Mouse (Mus musculus) limb, embryonic 12.5 days (tissue): ENCODE results near the gene Ascc1. TPM values are rescaled to one million over a fixed set of nuclear protein-coding genes. Genes with fewer than 3 reads are reported as not detected.
A peak's percentile ranks its signal among the peaks of the same experiment; 100 is the strongest.

ENCODE experiments used
- ATAC-seq: fragments of 200-750 bp; cut with Nextera tagmentation; 2 replicates; pipeline ENCODE4 v1.8.0; 2017; ENCODE audit warnings: low read depth, moderate TSS enrichment; ENCODE audit not compliant: insufficient number of reproducible peaks, insufficient read depth, low FRiP score, low TSS enrichment
- H3K27ac ChIP-seq: fragments of 300-500 bp; sonication (generic); 2 replicates; pipeline ENCODE4 v1.5.1; 2016; ENCODE audit warnings: mild to moderate bottlenecking, moderate library complexity
- H3K27me3 ChIP-seq: fragments of 300-500 bp; sonication (generic); 2 replicates; pipeline ENCODE4 v1.6.1; 2016; ENCODE audit warnings: mild to moderate bottlenecking, moderate library complexity
- H3K36me3 ChIP-seq: fragments of 300-500 bp; sonication (generic); 2 replicates; pipeline ENCODE4 v1.6.1; 2016; ENCODE audit warnings: mild to moderate bottlenecking, moderate library complexity
- H3K4me1 ChIP-seq: fragments of 300-500 bp; sonication (generic); replicated peaks from 2 replicates; pipeline ENCODE4 v1.6.1; 2016
- H3K4me2 ChIP-seq: fragments of 300-500 bp; sonication (generic); 2 replicates; pipeline ENCODE4 v1.6.1; 2016; ENCODE audit warnings: mild to moderate bottlenecking, moderate library complexity
- H3K4me3 ChIP-seq: fragments of 300-500 bp; sonication (generic); replicated peaks from 2 replicates; pipeline ENCODE4 v1.5.1; 2016; ENCODE audit warnings: mild to moderate bottlenecking
- H3K9ac ChIP-seq: fragments of 300-500 bp; sonication (generic); replicated peaks from 2 replicates; pipeline ENCODE4 v1.6.1; 2016; ENCODE audit warnings: mild to moderate bottlenecking, moderate library complexity
- H3K9me3 ChIP-seq: fragments of 300-500 bp; sonication (generic); 2 replicates; pipeline ENCODE4 v1.6.1; 2016; ENCODE audit warnings: mild to moderate bottlenecking, moderate library complexity
- WGBS: fragments of 180-500 bp; shearing (Covaris S2); methylation state at CpG from one replicate; pipeline ENCODE4 v1.1.7; 2016; 5-methylcytosine and 5-hydroxymethylcytosine counted together
- polyA plus RNA-seq: library from polyadenylated mRNA; unstranded; fragments of >200 nt; fragmentation: Nextera tagmentation; extraction: Ambion mirVana; gene quantifications from 2 replicates; pipeline ENCODE4 v1.2.1, GENCODE M21; 2016

Ascc1 gene
- polyA plus RNA-seq, 1 experiment from 2014 or later, result 46.7 TPM

DNA sequence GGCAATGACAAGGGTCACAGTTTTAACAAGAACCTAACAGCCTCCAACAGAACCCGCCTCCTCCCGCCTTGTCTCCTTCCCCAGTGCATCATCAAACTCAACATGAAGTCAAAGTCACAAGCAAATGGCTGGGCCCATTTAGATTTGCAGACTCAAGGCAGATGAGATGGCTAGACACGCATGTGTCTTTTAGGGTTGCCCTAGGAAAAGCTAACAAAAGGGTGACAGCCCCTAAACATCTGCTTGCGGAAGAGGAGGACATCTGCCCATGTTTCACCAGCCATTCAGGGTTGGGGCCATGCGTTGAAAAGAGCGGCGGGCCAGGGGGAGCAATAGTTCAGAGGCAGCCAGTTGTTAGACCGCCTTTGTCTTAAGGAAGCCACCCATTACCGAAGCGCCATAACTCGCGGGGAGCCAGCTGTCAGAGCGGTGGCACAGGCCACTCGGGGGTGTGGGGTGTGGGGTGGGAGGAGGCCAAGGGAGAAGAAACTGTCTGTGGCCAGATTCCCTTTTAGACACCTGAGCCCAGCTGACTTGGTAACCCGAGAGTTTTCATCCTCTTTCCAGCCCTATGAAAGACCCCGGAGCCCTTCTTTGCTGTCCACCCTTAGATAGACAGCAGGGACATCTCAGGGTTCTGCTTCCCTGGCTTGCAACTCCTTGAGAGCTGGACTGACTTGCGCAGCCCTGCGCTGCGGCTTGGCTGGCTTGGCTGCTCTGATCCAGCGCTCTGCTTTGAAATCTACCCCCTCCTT, 103.0 kb downstream of the Ascc1 start:
- H3K4me1 ChIP-seq, result peaks cover 28% of the 10 kb centered on the region
- H3K36me3 ChIP-seq, result no peaks in the 10 kb centered on the region
- H3K27ac ChIP-seq, result no peak overlapping the region
- no peak overlapping the region for H3K9ac ChIP-seq
- no peak for ATAC-seq
- WGBS, result 11% methylated on average over 20 of the region's 20 CpGs
- peak overlapping the region; percentile 61 for H3K4me3 ChIP-seq
- H3K4me2 ChIP-seq, result peak overlapping the region; percentile 98
- peaks cover 68% of the 10 kb centered on the region for H3K27me3 ChIP-seq
- no peaks in the 10 kb centered on the region for H3K9me3 ChIP-seq

DNA sequence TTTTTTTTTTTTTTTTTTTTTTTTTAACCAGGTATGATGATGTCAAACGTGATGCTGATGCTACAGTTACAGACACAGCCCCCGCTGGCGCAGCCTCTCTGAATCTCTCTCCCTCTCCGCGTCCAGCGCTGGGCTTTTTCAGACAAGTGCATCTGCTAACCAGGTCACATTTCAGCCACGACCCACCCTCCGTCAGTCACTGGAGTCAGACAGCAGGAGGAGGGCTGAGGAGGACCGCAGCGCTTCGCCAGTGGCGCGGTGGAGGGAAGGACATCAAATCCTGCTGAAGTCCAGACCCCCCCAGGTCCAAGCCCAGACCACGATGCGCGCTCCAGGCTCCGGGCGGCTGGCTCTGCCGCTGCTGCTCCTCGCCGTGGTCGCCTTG, 103.5 kb downstream of the Ascc1 start, which contains the start of gene Spock2:
Spock2 (plus strand) TSS at position 74 of the 385 bp plus-strand sequence.
- no peak for ATAC-seq
- Histone ChIP-seq H3K4me3 (peak within 1 kb of the TSS; percentile 61), H3K4me2 (peak within 1 kb of the TSS; percentile 98), H3K27ac (no peak within 1 kb of the TSS), H3K27me3 (peaks cover 73% of the 10 kb centered on the region), H3K9me3 (no peaks in the 10 kb centered on the region), H3K9ac (peak within 1 kb of the TSS; percentile 64), H3K4me1 (peaks cover 28% of the 10 kb centered on the region), H3K36me3 (no peaks in the 10 kb centered on the region)
- WGBS, result under 1% methylated on average over 22 of the region's 22 CpGs

DNA sequence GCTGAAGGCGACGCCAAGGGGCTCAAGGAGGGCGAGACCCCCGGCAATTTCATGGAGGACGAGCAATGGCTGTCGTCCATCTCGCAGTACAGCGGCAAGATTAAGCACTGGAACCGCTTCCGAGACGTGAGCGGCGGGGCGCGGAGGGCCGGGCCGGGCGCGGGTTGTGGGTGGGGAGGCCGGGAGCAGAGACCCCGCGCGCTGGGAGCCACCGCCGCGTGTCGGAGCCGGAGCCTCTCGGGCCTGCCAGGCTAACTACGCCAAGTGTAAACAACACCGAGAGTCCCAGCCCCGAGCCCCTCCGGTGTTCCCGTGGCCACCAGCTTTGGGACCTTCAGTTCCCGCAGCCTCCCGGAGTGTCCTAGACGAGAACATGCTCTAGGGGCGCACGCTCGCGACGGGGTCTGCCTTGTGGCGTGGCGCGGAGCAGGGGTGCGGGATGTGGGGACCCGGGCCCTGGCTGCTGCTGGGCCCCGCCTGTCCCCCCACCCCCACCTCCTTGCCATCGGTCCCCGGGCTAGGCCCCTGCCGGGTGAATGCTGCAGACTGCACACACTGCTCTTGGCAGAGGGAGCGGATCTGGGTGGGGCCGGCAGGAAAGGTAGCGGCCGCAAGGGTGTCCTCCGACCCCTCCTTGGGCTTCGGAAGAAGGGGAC, 104.1 kb downstream of the Ascc1 start:
- H3K36me3 ChIP-seq, result no peaks in the 10 kb centered on the region
- peak overlapping the region; percentile 98 for H3K4me2 ChIP-seq
- peaks cover 78% of the 10 kb centered on the region for H3K27me3 ChIP-seq
- WGBS, result under 1% methylated on average over 57 of the region's 57 CpGs
- H3K9me3 ChIP-seq, result no peaks in the 10 kb centered on the region
- H3K9ac ChIP-seq, result peak overlapping the region; percentile 64
- H3K27ac ChIP-seq, result no peak overlapping the region
- H3K4me3 ChIP-seq, result peak overlapping the region; percentile 61
- peaks cover 28% of the 10 kb centered on the region for H3K4me1 ChIP-seq
- peak; percentile 56; the same call in 1 of the 2 replicates for ATAC-seq

DNA sequence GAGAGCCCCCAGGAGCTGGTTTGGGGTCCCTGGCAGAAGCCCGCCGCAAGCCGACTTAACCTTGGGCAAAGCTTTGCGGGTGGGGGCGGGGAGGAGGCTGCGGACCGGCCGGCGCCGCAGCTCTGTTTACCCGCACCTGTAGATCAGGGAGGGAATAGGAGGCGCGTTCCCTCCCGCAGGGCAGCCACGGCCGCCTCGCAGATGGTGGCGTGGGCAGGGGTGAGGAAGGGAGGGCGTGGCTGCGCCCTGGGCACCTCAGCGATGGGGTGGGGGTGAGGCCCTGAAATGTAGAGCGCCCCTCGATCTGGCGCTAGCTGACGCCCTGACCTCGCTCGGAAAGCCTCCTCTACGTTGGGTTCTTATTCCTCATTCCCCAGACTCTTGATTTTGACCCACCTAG, 104.8 kb downstream of the Ascc1 start:
- no peaks in the 10 kb centered on the region for H3K36me3 ChIP-seq
- peak overlapping the region; percentile 64 for H3K9ac ChIP-seq
- H3K4me3 ChIP-seq, result peak overlapping the region; percentile 61
- WGBS, result 1% methylated on average over 28 of the region's 28 CpGs
- H3K4me1 ChIP-seq, result peaks cover 28% of the 10 kb centered on the region
- ATAC-seq, result no peak
- H3K27ac ChIP-seq, result no peak overlapping the region
- peaks cover 80% of the 10 kb centered on the region for H3K27me3 ChIP-seq
- no peaks in the 10 kb centered on the region for H3K9me3 ChIP-seq
- H3K4me2 ChIP-seq, result peak overlapping the region; percentile 98

DNA sequence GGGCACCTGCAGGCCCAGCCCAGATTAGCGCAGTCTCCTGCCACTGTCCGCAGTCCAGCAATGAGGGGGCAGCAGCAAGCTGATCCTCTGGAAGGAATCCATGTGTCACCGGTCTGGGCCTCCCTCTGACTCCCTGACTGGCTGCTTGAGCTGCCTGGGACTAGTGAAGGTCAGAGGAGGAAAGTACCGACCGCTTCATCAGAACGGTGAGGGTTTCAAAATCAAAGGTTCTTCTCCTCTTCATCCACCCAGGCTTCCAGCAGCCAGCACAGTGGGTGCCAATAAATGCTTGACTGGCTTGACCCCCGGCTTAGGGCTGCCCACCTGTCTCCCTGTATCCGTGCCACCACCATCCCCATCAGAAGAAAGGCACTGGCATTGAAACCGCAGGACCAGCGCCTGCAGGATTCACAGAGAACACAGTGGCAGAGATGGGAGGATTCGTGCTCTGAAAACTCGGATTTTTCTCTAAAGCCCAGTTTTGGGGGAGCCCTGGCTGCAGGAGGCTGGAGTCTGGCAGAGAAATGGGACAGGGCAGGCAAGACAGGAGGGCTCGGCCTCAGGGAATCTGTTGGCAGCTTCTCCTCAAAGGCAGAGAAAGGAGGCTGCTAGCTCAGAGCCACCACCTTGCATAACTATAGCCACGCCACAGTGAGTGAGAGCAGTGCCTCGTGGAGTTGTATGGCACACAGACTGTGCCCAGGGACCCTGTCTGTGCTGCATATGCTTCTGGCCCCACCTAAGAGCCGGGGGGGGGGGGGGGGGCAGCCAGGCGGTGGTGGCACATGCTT, 105.9 kb downstream of the Ascc1 start:
- WGBS, result 48% methylated on average over 17 of the region's 17 CpGs
- Histone ChIP-seq H3K27ac (no peak overlapping the region), H3K4me1 (peaks cover 28% of the 10 kb centered on the region), H3K4me3 (no peak overlapping the region), H3K36me3 (no peaks in the 10 kb centered on the region), H3K4me2 (no peak overlapping the region), H3K9me3 (no peaks in the 10 kb centered on the region), H3K9ac (no peak overlapping the region), H3K27me3 (peaks cover 81% of the 10 kb centered on the region)
- no peak for ATAC-seq

DNA sequence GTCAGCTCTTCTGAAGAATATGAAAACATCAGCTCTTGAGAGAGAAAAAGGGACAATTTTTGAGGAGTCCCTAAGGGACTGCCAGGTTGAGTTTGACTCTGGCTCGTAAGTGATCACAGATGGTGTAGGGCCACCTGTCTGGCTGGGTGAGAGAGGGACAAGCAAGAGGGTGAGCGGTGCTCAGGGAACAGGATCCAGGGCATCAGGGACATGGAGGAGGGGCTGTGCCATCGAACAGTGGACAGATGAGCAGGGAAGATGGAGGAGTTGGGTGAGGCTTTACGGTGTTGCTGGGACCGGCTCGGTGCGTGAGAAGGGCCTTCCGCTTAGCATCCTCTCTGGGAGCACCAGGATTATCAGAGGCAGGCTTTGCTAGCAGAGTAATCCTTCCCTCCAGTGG, 106.7 kb downstream of the Ascc1 start:
- peaks cover 77% of the 10 kb centered on the region for H3K27me3 ChIP-seq
- peaks cover 28% of the 10 kb centered on the region for H3K4me1 ChIP-seq
- WGBS, result 88% methylated on average over 8 of the region's 8 CpGs
- H3K4me3 ChIP-seq, result no peak overlapping the region
- no peak for ATAC-seq
- H3K9ac ChIP-seq, result no peak overlapping the region
- no peak overlapping the region for H3K27ac ChIP-seq
- no peaks in the 10 kb centered on the region for H3K36me3 ChIP-seq
- no peak overlapping the region for H3K4me2 ChIP-seq
- H3K9me3 ChIP-seq, result no peaks in the 10 kb centered on the region

DNA sequence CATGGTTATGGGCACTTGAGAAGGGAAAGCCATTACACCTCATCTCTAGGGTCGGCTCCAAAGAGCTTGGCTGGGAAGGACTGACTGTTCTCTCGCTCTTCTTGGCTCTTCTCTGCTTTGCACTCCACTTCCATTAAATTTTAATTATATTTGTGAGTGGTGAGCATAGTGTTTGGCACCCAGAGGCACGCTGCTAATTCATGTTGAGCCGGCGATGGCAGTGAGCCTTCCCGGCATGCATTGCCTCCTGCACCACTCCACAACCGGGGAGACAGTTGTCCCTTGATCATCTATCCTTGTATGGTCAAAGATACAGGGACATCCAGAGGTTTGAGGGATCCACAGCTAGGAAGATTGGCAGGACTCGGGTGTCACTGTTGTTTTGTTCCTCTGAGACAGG, 107.4 kb downstream of the Ascc1 start:
- no peak overlapping the region for H3K27ac ChIP-seq
- peaks cover 29% of the 10 kb centered on the region for H3K4me1 ChIP-seq
- H3K27me3 ChIP-seq, result peaks cover 71% of the 10 kb centered on the region
- H3K9me3 ChIP-seq, result no peaks in the 10 kb centered on the region
- ATAC-seq, result no peak
- 81% methylated on average over 8 of the region's 8 CpGs for WGBS
- no peak overlapping the region for H3K4me2 ChIP-seq
- no peak overlapping the region for H3K4me3 ChIP-seq
- no peaks in the 10 kb centered on the region for H3K36me3 ChIP-seq
- H3K9ac ChIP-seq, result no peak overlapping the region

DNA sequence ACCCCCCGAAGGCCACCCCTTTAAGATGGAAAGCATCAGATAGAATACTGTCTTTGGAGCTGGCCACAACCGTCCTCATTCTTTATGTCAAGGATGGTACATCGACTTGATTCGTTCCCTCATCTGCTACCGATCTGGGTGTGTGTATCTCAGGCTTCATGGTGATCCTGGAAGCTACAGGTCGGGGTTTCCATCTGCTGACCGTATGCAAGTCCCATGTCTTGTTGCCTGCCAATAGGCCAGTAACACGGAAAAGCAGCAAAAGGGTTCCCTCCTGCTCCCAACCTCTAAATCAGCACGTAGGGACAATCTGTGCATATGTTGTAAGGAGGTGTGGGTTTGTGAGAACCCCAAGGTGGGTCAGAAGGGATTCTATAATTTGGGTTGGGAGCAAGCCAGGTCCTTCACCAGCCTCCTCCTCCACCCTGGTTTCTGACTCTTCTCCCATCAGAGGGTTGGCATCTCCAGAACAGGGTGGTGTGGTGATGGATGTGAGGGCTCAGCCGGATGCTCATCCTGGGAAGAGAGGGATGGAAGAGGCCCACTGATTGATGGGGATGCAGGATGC, 108.4 kb downstream of the Ascc1 start:
- Histone ChIP-seq H3K9ac (no peak overlapping the region), H3K4me3 (no peak overlapping the region), H3K9me3 (no peaks in the 10 kb centered on the region), H3K27me3 (peaks cover 61% of the 10 kb centered on the region), H3K4me1 (peaks cover 30% of the 10 kb centered on the region), H3K36me3 (no peaks in the 10 kb centered on the region), H3K27ac (no peak overlapping the region), H3K4me2 (no peak overlapping the region)
- ATAC-seq, result no peak
- WGBS, result 89% methylated on average over 10 of the region's 10 CpGs

DNA sequence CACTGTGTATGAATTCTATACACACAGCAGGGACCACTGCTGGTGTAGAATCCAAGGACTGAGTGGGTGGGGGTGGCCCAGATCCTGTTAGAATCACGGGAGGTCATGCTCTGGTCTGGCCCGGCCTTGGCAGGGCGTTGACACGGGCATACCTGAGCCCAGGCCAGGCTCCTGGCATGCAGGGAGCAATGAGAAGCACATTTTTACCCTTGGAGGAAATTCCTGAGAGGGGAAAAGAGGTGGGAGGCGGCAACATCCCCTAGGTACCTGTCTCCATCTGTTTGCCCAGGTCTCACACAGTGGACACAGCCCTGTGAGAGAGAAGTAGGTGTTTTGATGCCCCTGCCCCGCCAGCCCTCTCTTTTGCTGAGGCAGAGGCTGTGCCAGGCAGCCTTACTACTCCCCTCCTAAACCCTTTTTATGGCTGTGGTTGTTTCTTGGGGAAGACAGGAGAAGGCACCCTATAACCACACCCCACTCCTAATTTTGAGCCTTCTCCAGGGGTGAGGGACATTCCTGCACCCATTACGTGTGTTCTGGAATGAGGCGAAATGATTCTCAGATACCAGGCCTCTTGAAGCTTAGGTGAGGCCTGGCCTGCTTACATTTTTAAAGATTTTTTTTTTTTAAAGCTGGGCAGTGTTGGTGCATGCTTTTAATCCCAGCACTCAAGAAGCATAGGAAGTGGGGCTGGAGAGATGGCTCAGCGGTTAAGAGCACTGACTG, 111.5 kb downstream of the Ascc1 start:
- Histone ChIP-seq H3K27me3 (peaks cover 31% of the 10 kb centered on the region), H3K4me2 (no peak overlapping the region), H3K4me3 (no peak overlapping the region), H3K36me3 (no peaks in the 10 kb centered on the region), H3K27ac (no peak overlapping the region), H3K4me1 (peaks cover 28% of the 10 kb centered on the region), H3K9me3 (no peaks in the 10 kb centered on the region), H3K9ac (no peak overlapping the region)
- WGBS, result 89% methylated on average over 9 of the region's 9 CpGs
- no peak for ATAC-seq

DNA sequence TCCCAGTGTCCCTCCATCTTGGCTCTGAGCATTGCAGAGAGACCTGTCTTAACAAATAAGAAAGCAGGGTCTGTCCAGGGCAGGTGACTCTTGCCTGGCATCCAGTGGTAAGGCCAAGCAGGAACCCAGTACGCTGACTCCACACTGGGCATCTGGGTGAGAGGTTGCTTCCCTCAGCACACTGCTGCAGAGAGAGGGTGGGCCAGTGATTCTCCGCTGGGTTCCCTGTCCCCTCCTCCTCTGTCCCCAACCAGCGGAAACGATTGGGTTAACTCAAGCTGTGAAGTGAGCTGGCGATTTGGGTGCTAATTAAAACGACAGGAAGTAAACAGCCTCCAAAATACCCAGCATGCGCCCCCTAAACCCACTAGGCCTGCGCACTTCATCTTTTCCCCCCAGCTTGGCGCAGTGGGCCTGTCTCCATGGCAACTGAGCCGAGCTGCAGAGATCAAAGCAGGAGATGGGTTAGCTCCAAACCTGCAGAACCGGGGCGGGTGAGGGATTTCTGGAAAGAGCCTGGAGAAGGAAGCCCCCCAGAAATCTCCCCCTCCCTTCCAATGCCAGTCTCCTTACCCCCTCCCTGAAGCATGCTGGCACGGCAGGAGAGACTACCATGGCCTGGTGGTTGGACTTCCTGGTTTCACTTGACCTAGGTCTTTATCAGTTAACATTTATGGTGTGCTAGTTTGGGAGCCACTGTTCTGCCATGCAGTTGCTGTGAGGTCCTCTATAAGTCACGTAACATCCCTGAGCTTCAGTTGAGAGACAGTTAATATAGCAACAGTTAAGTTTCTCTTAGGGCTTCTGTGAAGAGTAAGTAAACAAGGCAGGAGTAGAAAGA, 113.0 kb downstream of the Ascc1 start:
- H3K36me3 ChIP-seq, result no peaks in the 10 kb centered on the region
- peak overlapping the region; percentile 20; the same call in 1 of the 2 replicates for H3K27ac ChIP-seq
- ATAC-seq, result peak; percentile 63; the same call in 1 of the 2 replicates

More for the DNA sequence above, 113.0 kb downstream of the Ascc1 start:
- H3K4me2 ChIP-seq, result peak overlapping the region; percentile 51
- peak overlapping the region; percentile 27; the same call in 1 of the 2 replicates for H3K9ac ChIP-seq
- H3K4me3 ChIP-seq, result peak overlapping the region; percentile 18
- peaks cover 28% of the 10 kb centered on the region for H3K4me1 ChIP-seq
- H3K27me3 ChIP-seq, result peaks cover 17% of the 10 kb centered on the region
- no peaks in the 10 kb centered on the region for H3K9me3 ChIP-seq
- WGBS, result 2% methylated on average over 14 of the region's 14 CpGs
